Mouse (Mus musculus) urinary bladder, adult 2 months (tissue): Measurements from ENCODE around the gene Tubb4b. TPM values are rescaled to one million over a fixed set of nuclear protein-coding genes. Genes with fewer than 3 reads are reported as not detected.

Experiments used
- DNase-seq: peaks from one replicate; pipeline ENCODE4 v3.0.0; 2022; ENCODE audit warnings: low spot score
- polyA plus RNA-seq: library from polyadenylated mRNA; depleted of rRNA; stranded (reverse); fragments of >200 nt; gene quantifications from 2 replicates; pipeline ENCODE4 v1.2.3, GENCODE M21; 2012

Tubb4b gene
- polyA plus RNA-seq, 1 experiment = 610 TPM

DNA sequence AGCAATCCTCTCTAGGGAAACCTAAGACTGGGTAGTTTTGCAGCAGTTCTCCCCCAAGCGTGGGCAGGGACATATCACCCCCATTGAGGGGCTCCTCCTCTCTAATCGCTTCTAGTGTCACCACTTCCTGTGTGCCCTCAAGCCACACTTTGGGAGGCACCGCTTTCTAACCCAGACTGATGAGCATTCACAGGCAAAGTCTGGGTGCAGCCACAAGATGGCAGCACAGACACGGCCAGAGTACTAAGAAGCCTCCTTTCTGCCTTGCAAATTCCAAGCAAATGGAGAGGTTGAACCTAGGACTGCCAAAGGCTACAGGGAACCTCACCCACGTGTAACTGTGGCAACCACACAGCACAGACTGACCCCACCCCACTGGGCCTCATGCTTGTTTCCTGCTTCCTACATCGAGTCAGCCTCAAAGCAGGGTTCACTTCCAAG, 31.2 kb downstream of the Tubb4b start:
- DNase-seq = no peak

GRCm38 (mm10) chr2:25187841-25188240, 36.7 kb downstream of the Tubb4b start:
- no peak for DNase-seq

DNA sequence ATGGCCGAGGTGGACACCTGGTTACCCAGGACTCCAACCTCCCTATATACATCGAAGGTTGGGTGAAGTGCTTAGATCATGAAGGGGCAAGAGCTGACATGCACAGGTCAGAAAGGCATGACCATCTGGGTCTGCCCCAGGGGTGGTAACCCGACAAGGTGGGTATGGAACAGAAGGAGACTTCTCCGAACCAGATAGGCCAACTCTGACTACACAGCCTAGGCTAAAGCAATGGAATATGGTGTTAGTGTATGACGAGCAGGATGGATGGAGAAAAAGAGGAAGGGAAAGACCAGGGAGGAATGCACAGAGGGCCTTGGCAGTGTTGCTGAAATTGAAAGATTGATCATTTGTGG, 37.9 kb downstream of the Tubb4b start:
- no peak for DNase-seq

DNA sequence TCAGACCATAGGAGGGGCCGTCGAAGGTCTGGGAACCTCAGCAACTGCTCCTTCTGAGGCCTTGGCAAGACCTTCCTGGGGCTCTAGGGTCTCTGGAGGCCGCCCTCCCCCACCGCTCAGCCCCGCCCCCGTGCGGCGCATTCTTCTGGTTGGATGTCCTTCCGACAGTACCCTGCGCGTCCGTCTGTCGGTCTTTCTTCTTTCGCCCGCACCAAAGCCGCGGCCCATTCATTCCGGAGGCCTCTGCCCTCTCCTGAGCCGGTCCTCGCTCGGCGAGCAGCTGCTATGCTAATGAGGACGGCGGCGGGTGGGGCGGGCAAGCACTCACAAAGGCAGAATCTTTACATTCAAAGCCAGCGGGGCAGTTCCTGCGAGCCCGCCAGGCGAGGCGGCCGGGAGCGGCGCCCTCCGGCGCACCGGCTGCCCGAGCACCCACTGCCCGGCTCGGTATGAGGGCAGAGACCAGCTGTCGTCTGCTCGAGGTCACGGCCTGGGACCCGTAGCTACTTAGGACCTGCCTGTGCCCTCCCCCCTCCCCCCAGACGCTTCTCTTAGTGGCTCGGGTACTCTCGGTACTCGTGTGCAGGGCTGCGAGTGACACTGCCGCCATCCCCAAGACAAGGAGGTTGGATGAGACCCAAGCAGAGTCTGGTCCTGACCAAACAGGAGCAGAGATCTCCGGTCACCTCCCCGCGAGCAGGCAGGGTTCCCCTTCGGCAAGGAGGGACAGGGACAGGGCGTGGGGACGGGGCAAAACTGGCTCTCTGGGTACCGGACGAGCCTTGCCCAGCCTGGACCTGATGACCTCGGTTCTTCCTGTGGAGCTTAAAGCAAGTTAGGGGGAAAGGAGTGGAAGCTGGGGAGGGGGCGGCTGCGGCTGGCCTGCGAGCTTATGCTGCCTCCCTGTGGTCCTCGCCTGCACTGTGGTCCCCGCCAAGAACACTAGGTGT, 38.6 kb downstream of the Tubb4b start:
- DNase-seq = no peak

GRCm38 (mm10) chr2:25184496-25184895, 40.0 kb downstream of the Tubb4b start:
- DNase-seq = no peak

DNA sequence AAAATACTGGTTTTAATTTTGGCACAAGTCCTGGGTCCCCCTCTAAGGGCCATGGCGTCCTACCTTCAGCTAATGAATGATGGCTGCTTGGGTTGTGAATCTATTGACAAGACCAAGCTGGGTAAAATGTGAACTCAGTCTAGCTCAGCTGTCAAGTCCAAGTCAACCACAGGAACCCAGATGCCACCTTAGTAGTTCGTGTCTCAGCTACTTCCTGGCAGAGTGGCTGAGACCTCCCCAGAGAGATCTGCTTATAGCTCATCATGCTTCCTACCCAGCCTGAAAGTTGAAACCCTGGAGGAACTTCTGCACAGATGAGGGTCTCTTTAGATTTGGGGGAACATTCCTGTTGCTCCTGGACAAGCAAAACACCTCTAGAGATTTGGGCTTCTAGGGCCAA, 41.2 kb downstream of the Tubb4b start:
- DNase-seq = no peak

GRCm38 (mm10) chr2:25182664-25183063, 41.8 kb downstream of the Tubb4b start:
- no peak for DNase-seq

DNA sequence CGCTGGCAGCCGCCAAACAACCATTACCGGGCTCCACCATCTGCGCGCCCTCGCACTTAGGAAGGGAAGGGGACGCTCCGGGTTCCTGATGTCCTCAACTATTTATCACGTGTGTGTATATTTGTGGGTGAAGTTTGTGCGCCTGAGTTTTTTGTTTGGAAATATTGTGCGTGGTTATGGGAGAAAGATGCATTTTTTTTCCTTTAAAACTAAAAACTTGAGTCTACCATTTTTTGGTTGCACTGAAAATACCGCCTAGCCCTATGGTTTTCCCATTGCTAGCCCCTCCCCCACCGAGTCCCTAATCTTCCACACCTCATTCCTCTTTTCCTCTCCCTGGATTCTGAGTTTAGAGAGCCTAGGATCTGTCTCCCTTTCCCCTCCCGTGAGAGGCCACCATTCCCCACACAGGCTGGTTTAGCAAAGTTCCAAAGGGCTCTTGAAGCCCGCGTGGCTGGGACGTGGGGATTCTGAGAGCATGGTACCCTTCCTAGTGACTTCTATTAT, 42.6 kb downstream of the Tubb4b start:
- DNase-seq = no peak

DNA sequence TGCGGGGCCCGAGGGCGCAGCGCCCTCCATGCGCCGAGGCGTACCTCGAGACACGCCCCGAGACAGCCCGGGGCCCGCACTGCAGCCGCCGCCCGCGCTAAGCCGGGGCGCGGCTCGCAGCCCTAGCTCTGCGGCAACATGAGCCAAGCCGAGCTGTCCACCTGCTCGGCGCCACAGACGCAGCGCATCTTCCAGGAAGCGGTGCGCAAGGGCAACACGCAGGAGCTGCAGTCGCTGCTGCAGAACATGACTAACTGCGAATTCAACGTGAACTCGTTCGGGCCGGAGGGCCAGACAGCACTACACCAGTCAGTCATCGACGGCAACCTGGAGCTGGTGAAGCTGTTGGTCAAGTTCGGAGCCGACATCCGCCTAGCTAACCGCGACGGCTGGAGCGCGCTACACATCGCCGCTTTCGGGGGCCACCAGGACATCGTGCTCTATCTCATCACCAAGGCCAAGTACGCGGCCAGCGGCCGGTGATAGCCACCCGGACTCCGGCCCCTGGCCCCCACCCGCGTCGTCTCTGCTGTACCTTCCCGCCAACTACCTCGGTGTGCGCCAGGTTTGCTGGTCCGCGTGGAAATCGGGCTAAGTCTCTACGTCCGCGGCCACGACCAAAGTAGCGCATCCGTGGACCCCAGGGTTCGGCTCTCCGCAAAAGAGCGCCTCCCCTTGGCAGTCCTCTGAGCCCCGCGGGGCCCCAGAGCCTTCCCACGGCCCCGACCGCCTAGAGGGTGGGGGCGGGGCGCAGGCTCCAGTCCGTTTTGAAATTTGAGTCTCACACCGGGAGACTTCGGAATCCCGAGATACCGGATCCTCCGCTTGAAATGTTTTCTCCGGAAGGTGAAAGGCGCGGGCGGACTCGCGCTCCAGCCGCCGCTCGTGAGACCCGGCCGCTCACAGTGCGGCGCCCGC, 43.3 kb downstream of the Tubb4b start:
- DNase-seq = no peak

GRCm38 (mm10) chr2:25180478-25180903, 44.0 kb downstream of the Tubb4b start, which contains the start of gene Nrarp:
Nrarp (plus strand) TSS chr2:25180758.
- DNase-seq = peak; percentile 90

DNA sequence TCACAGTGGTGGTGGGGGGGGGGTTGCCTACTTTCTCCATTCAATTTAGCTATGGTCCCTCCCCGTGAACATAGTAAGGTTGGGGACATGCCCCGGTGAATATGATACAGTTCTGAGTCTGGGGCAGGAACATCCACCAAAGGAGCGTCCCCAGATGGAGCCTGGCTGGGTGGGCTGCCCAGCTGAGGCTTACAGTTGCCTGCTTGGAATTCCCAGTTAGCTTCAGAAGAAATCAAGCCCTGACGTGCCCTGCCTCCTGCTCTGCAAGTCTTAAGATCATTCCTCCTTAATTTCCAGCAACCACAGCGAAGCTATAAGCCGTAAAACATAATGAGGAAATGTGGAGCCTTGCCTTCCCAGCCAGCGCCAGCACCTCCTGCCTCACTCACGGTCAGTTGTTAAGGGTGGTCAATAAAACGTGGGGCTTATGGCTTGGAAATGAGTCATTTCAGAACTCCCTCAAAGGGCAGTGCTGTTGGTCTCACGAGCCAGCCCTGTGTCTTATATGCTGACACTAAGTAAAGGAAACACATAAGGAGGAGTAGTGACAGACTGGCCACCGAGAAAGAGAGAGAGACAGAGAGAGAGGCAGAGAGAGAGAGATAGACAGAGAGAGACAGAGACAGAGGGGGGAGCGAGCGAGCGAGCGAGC, 44.8 kb downstream of the Tubb4b start:
- no peak for DNase-seq

- DNase-seq = no peak
Measured at GRCm38 (mm10) chr2:25178285-25178972, 46.1 kb downstream of the Tubb4b start.

DNA sequence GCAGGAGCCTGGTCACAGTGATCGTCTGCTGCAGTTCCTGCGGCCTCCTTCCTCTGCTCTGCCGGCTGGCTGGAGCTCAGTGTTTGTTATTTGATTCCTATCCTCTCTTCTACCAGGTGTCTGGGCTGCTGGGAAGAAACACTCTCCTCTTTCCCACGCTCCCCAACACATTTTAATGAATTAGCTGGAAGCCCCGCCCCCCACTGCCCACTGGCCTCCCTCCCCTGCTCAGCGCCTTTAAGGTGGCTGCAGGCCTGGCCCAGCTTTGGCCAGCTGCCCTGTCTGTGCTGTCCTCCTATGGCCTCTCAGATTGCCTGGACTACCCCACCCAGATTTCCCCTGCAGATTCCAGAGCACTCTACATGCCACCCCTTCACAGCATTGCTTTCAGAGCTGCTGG, 46.8 kb downstream of the Tubb4b start:
- no peak for DNase-seq

DNA sequence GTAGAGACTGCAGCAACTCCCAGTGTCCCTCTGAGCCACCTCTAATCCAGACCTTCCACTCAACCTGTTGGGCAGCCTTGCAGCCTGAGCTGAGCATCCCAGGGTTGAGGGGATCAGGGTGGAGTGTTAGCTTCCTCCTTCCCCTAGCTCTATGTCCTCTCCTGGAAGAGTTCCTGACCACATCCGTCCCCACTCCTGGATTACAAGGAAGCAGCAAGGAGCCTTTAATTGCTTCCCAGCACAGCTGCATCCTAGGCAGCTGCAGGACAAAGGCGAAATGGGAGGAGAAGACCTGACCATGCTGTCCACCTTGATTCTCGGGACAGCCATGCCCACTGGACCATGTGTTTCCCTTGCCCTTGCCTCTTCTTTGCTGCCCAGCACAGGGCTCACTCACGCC, 47.4 kb downstream of the Tubb4b start:
- no peak for DNase-seq

DNA sequence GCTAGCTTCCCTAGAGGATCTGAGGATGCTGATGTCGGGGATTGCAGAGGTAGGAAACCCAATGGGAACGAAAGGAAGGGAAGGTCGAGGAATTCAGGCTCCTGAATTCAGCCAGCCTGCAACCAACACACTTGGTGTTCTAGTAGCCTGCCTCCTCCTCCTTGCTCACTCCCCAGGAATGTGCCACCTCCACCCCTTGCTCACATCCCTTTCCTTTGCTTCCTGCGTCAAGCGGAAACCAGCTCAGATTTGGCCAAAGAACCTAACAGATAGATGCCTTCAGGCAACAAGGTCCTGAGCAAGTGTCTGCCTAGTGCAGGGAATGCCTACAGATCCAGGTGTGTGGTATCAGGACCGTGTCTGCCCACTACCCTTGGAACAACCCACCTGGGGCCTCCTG, 47.9 kb downstream of the Tubb4b start:
- DNase-seq = no peak

GRCm38 (mm10) chr2:25175690-25176078, 48.8 kb downstream of the Tubb4b start:
- no peak for DNase-seq

- no peak for DNase-seq
Measured at GRCm38 (mm10) chr2:25174866-25175689, 49.4 kb downstream of the Tubb4b start.

DNA sequence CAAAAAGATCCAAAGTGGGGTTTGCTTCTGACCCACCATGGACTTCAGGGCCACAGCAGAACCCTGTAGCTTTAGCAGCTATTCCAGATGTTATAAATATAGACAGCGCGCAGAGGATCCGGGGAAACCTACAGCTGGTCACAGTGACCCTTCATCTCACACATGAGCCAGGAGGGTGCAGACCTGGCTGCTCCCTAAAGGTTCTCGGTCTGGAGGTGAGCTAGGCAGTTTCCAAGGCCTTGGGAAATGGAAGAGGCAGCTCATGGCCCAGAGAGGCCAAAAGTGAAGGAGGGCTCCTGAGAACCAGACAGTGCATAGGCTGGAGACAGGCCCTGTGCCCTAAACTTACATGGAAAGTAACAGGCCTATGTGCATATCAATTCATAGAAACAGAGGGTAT, 50.7 kb downstream of the Tubb4b start:
- DNase-seq = no peak

- DNase-seq = no peak
Measured at GRCm38 (mm10) chr2:25172629-25173028, 51.9 kb downstream of the Tubb4b start.
